Mouse (Mus musculus) adrenal gland (tissue): ENCODE results near the gene Cd47.

Source experiments
- intact Hi-C: fragments of 180-260 bp; cut with DNase I; formaldehyde crosslinking; loops from one replicate; pipeline ENCODE4 v1.15.1; 2025
- long read RNA-seq, 2 experiments: library from polyadenylated mRNA; unstranded; transcript quantifications; one replicate each; pipeline ENCODE4 v2.0.0; 2020; ENCODE audit warnings: borderline replicate concordance in 1 of 2; ENCODE audit not compliant: insufficient replicate concordance in 1 of 2

Cd47 gene
- long read RNA-seq, experiment 1, full-length matches to known transcripts, result 88 of 322 reads
- long read RNA-seq, experiment 1, partial matches to known transcripts, result 10 of 322 reads
- long read RNA-seq, experiment 1, other reads (novel, unspliced or antisense), result 224 of 322 reads
- long read RNA-seq, experiment 2, full-length matches to known transcripts, result 42 of 174 reads
- long read RNA-seq, experiment 2, partial matches to known transcripts, result 10 of 174 reads
- long read RNA-seq, experiment 2, other reads (novel, unspliced or antisense), result 122 of 174 reads

DNA sequence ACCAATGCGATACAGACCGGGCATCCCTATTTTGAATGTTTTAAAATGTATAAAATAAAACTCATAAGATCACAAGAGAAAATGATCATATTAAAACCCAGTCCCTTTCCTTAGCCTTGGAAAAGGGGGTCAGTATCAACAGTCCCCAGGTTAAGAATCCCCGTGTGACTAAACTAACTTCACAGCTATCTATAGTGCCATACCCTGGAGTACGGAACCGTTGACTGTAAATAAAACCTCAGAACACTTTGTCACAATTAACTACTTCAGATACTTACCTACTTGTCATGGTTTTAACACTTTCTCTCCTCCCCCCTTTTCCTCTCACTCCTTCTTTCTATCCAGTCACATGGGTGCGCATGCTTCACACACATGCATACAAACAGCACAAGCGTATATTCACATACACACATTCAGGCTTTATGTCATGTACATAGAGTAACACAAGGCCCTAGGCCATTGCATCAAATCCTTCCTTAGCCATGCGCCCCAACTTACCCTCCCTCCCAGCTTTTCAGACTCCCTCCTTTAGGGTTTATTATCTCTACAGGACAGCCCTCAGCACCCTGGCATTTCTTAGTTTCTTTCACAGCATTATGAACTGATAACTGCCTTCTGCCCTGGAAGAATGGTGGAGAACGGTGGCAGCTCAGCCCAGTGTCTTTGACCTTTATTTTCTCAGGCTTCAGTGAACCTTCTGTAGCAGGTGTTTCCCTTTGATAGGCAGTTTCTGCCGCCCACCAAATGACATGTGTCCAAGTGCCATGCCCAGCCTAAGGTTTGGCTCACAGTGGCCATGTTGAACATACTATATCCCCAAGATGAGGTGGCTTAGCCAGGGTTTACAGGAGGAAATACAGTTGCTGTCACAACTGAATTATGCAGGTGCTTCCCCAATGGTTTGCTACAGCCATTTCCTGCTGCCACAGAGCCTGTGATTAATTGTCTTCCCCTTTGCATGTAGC, at the start of gene Cd47:
TSS of gene Cd47 (plus strand) at position 937 of the 965 bp plus-strand sequence.
- intact Hi-C loops, result no loop called here

DNA sequence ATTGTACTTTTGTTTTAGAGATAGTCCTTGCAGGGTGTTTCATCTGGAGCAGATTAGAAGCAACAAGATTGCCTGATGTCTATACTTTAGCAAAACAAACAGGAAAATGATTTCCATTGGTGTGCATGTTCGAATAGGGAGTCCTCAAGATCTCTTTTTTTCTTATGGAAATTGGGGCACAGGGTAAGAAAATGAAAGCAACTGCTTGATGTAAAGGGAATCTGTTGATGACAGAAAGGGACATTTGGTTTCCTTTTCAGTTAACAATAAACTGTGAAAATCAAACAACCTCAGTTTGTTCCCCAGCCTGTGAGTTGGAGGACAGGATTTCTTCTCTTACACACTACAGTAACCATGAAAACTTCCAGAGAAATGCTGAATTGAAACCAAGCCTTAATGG, 47.4 kb upstream of the Cd47 start:
- intact Hi-C loops, result no loop called here

DNA sequence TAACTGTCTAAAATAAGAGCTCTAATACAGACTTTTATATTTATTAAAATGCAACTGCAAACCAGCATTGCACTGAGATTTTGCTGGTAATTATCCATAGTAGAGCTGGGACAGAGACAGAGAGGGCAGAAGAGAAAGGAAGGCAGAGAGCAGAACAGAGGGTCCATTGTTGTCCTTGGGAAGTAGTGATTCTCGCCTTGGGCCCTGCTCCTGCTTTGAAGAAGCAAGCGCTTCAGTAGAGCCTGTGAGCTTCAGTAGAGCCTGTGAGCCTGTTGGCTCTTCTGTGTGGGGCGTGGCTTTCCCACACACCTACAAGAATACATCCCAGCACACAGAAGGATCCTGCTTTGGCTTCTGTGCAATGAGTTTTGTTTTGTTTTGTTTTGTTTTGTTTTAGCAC, 47.0 kb upstream of the Cd47 start:
- intact Hi-C loops, result no loop called here

- intact Hi-C loops, result no loop called here
Observed at GRCm38 (mm10) chr16:49760517-49761203, 39.7 kb upstream of the Cd47 start.

GRCm38 (mm10) chr16:49761981-49762380, 38.4 kb upstream of the Cd47 start:
- intact Hi-C loops, result no loop called here

- intact Hi-C loops, result loop anchor here (5.0 kb wide), 2 partner anchors 91 to 271 kb away; no protein-coding TSS in a partner anchor
Observed at GRCm38 (mm10) chr16:49766326-49766725, 34.0 kb upstream of the Cd47 start.

GRCm38 (mm10) chr16:49768491-49769031, 31.8 kb upstream of the Cd47 start:
- intact Hi-C loops, result loop anchor here (5.0 kb wide), 2 partner anchors 89 to 269 kb away; no protein-coding TSS in a partner anchor

- intact Hi-C loops, result loop anchor here (5.0 kb wide), 2 partner anchors 87 to 267 kb away; no protein-coding TSS in a partner anchor
Observed at GRCm38 (mm10) chr16:49769831-49770261, 30.5 kb upstream of the Cd47 start.

DNA sequence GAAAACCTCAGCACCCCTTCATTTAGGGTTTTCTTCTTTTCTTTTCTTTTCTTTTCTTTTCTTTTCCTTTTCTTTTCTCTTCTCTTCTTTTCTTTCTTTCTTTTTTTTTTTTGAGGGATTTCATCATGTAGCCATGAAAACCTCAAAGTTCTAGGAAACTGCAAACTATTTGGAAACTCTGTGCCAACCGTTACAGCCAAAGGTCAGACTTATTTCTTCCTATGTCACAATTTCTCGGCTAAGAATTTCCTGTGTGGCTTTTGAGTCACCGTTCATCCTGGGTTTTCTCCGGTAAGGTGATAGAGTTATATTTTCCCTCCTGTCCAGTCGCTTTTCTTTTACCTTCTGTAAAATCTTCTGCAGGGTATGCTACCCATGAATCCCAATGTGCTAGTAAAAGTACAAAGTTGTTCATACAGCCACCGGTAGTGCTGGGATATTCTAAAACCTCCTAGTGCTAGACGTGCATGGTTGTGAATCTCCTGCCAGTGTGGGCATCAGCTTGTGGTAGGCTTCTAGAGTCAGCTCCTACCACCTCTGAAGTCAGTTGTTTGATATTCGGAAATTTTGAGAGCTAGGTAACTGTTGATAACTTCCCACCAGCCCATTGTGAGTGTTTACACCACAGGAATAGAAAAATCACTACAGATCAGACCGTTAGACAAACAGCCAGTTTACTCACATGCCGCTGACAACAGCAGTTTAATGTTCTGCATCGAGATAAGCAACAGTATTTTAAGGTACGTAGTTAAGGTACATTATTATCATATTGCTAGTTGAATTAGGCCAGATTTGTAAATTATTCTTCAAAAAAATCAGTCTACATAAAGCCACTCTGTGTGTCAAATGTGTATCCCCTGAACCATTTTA, 29.8 kb upstream of the Cd47 start:
- intact Hi-C loops, result no loop called here

- intact Hi-C loops, result no loop called here
Observed at GRCm38 (mm10) chr16:49771609-49772396, 28.5 kb upstream of the Cd47 start.

DNA sequence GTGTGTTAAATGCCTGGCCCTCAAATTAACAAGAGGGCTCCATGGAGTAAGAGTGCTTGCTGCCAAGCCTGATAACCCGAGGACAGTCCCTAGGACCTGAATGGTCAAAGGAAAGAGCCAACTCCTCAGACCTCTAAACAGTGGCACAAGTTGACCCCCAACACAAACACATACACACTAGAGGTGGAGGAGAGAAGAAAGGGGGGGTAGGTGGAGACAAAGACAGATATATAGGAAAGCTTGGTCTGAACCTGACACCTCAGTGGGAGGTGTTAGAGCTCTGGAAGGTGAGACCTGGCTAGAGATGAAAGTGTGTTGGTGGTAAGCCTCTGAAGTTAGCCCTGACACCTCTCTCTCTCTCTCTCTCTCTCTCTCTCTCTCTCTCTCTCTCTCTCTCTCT, 27.8 kb upstream of the Cd47 start:
- intact Hi-C loops, result no loop called here

GRCm38 (mm10) chr16:49773068-49773467, 27.3 kb upstream of the Cd47 start:
- intact Hi-C loops, result no loop called here

DNA sequence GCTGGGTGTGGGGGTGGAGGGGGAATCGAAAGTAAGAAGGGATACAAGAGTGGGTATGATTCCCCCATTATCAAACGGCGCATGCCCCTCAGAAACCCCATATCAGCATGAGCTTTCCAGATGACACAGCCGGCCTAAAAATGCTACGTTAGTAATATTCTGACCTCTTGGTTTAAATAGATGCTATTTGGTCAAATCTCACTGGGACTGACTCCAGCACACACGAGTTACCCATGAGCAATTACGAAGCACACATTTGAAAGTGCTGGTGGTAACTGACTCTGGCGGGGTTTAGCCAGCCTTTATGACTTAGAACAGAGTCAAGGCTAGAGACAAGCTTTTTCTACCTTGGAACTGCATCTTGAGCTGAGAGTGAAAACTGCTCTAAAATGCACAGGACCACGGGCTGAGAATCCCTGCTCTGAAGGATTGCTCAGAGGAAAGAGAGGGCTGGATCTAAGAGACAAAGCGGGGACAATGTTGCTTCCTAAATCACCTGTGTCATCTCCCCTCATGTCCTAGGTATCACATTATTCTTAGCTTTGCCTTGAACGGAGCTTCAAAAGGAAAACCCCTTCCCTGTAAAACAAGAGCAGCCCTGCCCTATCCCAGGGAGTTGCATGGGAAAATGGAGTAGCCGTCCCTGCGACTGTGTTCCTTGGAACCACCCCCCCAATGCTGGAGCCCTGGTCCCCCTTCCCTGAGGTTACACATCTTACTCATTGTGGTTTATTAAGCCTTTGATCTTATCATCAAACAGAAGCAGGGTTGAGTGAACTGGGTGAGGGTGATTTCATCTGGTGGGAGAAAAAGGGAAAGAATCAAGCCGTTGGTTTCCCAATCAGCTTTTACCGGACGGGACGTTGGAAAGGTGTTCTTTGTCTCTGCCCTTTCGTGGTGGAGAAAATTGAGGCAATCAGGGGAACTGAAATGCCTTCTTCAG, 26.0 kb upstream of the Cd47 start:
- intact Hi-C loops, result no loop called here

DNA sequence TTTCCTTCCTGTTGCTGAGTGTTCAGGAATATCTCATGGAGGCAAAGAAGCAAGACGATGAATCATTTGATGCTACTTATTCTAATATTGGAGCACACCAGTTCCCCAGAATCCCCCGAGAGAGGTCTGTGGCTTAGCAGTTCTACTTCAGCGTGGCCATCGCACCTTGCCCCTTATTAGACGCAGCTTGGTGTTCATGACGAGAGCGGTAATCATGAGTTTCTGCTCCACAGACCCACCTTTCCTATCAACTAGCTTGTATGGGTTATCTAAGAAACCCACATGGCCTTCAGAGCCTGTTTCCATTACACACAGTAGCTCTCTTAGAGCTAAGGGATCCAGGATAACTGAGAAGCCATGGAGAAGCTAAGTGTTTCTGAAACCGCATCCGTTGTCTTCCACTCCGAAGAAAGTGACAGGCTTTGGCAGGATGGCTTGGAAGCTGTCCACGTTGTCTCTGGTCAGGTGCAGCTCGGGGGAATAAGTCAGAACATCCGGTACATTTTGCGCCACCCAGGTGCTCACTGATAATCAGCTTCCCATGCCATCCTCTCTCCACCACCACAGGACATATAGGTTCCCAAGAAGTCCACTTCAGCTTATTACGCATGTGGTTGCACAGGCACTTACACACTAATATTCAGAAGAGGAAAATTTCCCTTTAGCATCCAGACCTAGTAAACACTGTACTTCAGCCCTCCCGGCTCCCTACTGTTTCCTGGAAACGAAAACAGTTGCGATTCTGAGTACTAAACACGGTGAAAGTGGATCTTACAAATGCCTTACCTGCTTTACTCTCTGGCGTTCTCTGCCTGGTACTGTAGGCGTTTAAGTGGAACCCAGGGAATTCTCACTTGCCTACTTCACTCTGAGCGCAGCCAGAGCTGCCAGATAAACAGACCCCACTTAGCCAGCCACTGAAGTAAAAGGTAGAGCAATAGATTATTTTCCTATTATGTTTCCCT, 25.0 kb upstream of the Cd47 start:
- intact Hi-C loops, result no loop called here

- intact Hi-C loops, result no loop called here
Observed at GRCm38 (mm10) chr16:49776981-49777380, 23.4 kb upstream of the Cd47 start.

- intact Hi-C loops, result no loop called here
Observed at GRCm38 (mm10) chr16:49781556-49782156, 18.7 kb upstream of the Cd47 start.

DNA sequence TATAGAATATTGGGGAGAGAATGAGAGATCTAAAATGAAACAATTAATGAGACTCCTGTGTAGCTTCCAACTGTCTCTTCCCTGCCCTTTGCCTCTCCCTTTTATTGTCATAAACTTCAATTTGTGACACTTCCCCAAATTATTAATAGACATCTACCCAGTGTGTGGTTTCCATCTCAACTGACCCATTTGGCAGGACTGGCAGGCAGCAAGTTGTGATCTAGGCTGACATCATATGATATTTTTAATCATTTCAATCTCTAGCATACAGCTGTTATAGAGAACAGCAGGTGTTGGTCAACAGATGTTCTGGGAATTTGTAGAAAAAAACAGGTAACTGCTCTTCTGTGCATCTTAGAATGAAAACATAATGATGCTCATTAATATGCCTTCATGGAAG, 17.0 kb upstream of the Cd47 start:
- intact Hi-C loops, result no loop called here
